Mouse (Mus musculus) liver, embryonic 12.5 days (tissue): ENCODE measurements around the gene Polr3b. TPM values are rescaled to one million over a fixed set of nuclear protein-coding genes. Genes with fewer than 3 reads are reported as not detected.

Source experiments
- ATAC-seq: fragments of 200-750 bp; cut with Nextera tagmentation; 2 replicates; pipeline ENCODE4 v1.8.0; 2017; ENCODE audit warnings: moderate number of reproducible peaks, mild to moderate bottlenecking, moderate library complexity
- H3K27ac ChIP-seq: fragments of 300-500 bp; sonication (generic); 2 replicates; pipeline ENCODE4 v1.5.1; 2016; ENCODE audit warnings: mild to moderate bottlenecking
- H3K27me3 ChIP-seq: fragments of 300-500 bp; sonication (generic); replicated peaks from 2 replicates; pipeline ENCODE4 v1.6.1; 2016; ENCODE audit warnings: mild to moderate bottlenecking, moderate library complexity
- H3K36me3 ChIP-seq: fragments of 300-500 bp; sonication (generic); 2 replicates; pipeline ENCODE4 v1.6.1; 2016; ENCODE audit warnings: mild to moderate bottlenecking, moderate library complexity
- H3K4me1 ChIP-seq: fragments of 300-500 bp; sonication (generic); 2 replicates; pipeline ENCODE4 v1.6.1; 2016
- H3K4me2 ChIP-seq: fragments of 300-500 bp; sonication (generic); 2 replicates; pipeline ENCODE4 v1.6.1; 2016; ENCODE audit warnings: mild to moderate bottlenecking, moderate library complexity
- H3K4me3 ChIP-seq: fragments of 300-500 bp; sonication (generic); 2 replicates; pipeline ENCODE4 v1.5.1; 2016; ENCODE audit warnings: mild to moderate bottlenecking, moderate library complexity
- H3K9ac ChIP-seq: fragments of 300-500 bp; sonication (generic); 2 replicates; pipeline ENCODE4 v1.6.1; 2016; ENCODE audit warnings: mild to moderate bottlenecking, moderate library complexity
- H3K9me3 ChIP-seq: fragments of 300-500 bp; sonication (generic); replicated peaks from 2 replicates; pipeline ENCODE4 v1.6.1; 2016; ENCODE audit warnings: mild to moderate bottlenecking, moderate library complexity
- WGBS: fragments of 180-500 bp; shearing (Covaris S2); methylation state at CpG from one replicate; pipeline ENCODE4 v1.1.7; 2016; ENCODE audit not compliant: insufficient replicate concordance; 5-methylcytosine and 5-hydroxymethylcytosine counted together
- polyA plus RNA-seq: library from polyadenylated mRNA; unstranded; fragments of >200 nt; fragmentation: Nextera tagmentation; extraction: Ambion mirVana; gene quantifications from 2 replicates; pipeline ENCODE4 v1.2.1, GENCODE M21; 2016

The Polr3b gene
- polyA plus RNA-seq, 1 experiment from 2014 or later: 9.9 TPM

- no peak for ATAC-seq
Observed at GRCm38 (mm10) chr10:84677871-84678270, 55.8 kb downstream of the Polr3b start.

GRCm38 (mm10) chr10:84678441-84678840 is 56.3 kb downstream of the Polr3b start:
- Histone ChIP-seq H3K27ac (no peak overlapping the region), H3K4me1 (no peaks in the 10 kb centered on the region), H3K36me3 (peaks cover 71% of the 10 kb centered on the region), H3K4me2 (no peak overlapping the region), H3K27me3 (no peaks in the 10 kb centered on the region), H3K9me3 (no peaks in the 10 kb centered on the region), H3K4me3 (no peak overlapping the region), H3K9ac (no peak overlapping the region)
- no peak for ATAC-seq
- WGBS: 77% methylated on average over 4 of the region's 4 CpGs

More at GRCm38 (mm10) chr10:84677871-84678270, 55.8 kb downstream of the Polr3b start:
- Histone ChIP-seq H3K9ac (no peak overlapping the region), H3K36me3 (peaks cover 77% of the 10 kb centered on the region), H3K4me2 (no peak overlapping the region), H3K27me3 (no peaks in the 10 kb centered on the region), H3K9me3 (no peaks in the 10 kb centered on the region), H3K4me3 (no peak overlapping the region), H3K27ac (no peak overlapping the region), H3K4me1 (no peaks in the 10 kb centered on the region)
- 83% methylated on average over 3 of the region's 3 CpGs for WGBS

GRCm38 (mm10) chr10:84685444-84686121 is 63.5 kb downstream of the Polr3b start:
- Histone ChIP-seq H3K27me3 (no peaks in the 10 kb centered on the region), H3K4me2 (no peak overlapping the region), H3K9me3 (no peaks in the 10 kb centered on the region), H3K36me3 (peaks cover 49% of the 10 kb centered on the region), H3K27ac (no peak overlapping the region), H3K4me1 (no peaks in the 10 kb centered on the region), H3K4me3 (no peak overlapping the region), H3K9ac (no peak overlapping the region)
- WGBS: 73% methylated on average over 8 of the region's 8 CpGs
- ATAC-seq: no peak

GRCm38 (mm10) chr10:84686122-84686497 is 64.0 kb downstream of the Polr3b start:
- Histone ChIP-seq H3K4me3 (no peak overlapping the region), H3K36me3 (peaks cover 48% of the 10 kb centered on the region), H3K4me2 (no peak overlapping the region), H3K27me3 (no peaks in the 10 kb centered on the region), H3K4me1 (no peaks in the 10 kb centered on the region), H3K27ac (no peak overlapping the region), H3K9me3 (no peaks in the 10 kb centered on the region), H3K9ac (no peak overlapping the region)
- ATAC-seq: no peak
- 66% methylated on average over 9 of the region's 9 CpGs for WGBS

GRCm38 (mm10) chr10:84686705-84687104 is 64.6 kb downstream of the Polr3b start:
- Histone ChIP-seq H3K4me2 (no peak overlapping the region), H3K36me3 (peaks cover 43% of the 10 kb centered on the region), H3K9me3 (no peaks in the 10 kb centered on the region), H3K27me3 (no peaks in the 10 kb centered on the region), H3K4me1 (no peaks in the 10 kb centered on the region), H3K4me3 (no peak overlapping the region), H3K27ac (no peak overlapping the region), H3K9ac (no peak overlapping the region)
- no peak for ATAC-seq
- 82% methylated on average over 4 of the region's 4 CpGs for WGBS

GRCm38 (mm10) chr10:84687736-84688135 is 65.6 kb downstream of the Polr3b start:
- H3K27ac ChIP-seq: no peak overlapping the region
- H3K4me3 ChIP-seq: no peak overlapping the region
- no peak overlapping the region for H3K4me2 ChIP-seq
- H3K36me3 ChIP-seq: peaks cover 39% of the 10 kb centered on the region
- H3K4me1 ChIP-seq: no peaks in the 10 kb centered on the region
- no peaks in the 10 kb centered on the region for H3K27me3 ChIP-seq
- no peak for ATAC-seq
- WGBS: 75% methylated on average over 4 of the region's 4 CpGs
- no peaks in the 10 kb centered on the region for H3K9me3 ChIP-seq
- no peak overlapping the region for H3K9ac ChIP-seq

- no peak overlapping the region for H3K4me2 ChIP-seq
- H3K36me3 ChIP-seq: peaks cover 36% of the 10 kb centered on the region
- no peak overlapping the region for H3K4me3 ChIP-seq
- no peak for ATAC-seq
- no peaks in the 10 kb centered on the region for H3K9me3 ChIP-seq
- WGBS: 79% methylated on average over 3 of the region's 3 CpGs
- H3K9ac ChIP-seq: no peak overlapping the region
- no peaks in the 10 kb centered on the region for H3K4me1 ChIP-seq
- H3K27me3 ChIP-seq: no peaks in the 10 kb centered on the region
- no peak overlapping the region for H3K27ac ChIP-seq
Observed at GRCm38 (mm10) chr10:84689846-84690245, 67.8 kb downstream of the Polr3b start.

GRCm38 (mm10) chr10:84690818-84691217 is 68.7 kb downstream of the Polr3b start:
- Histone ChIP-seq H3K27ac (no peak overlapping the region), H3K9ac (no peak overlapping the region), H3K27me3 (no peaks in the 10 kb centered on the region), H3K4me3 (no peak overlapping the region), H3K4me1 (no peaks in the 10 kb centered on the region), H3K9me3 (no peaks in the 10 kb centered on the region), H3K4me2 (no peak overlapping the region), H3K36me3 (peaks cover 28% of the 10 kb centered on the region)
- no peak for ATAC-seq
- 83% methylated on average over 4 of the region's 4 CpGs for WGBS

GRCm38 (mm10) chr10:84691692-84692091 is 69.6 kb downstream of the Polr3b start:
- ATAC-seq: no peak
- peaks cover 32% of the 10 kb centered on the region for H3K36me3 ChIP-seq
- WGBS: 63% methylated on average over 3 of the region's 3 CpGs

GRCm38 (mm10) chr10:84693841-84694638 is 71.9 kb downstream of the Polr3b start:
- WGBS: 73% methylated on average over 8 of the region's 8 CpGs
- Histone ChIP-seq H3K4me1 (peaks cover 6% of the 10 kb centered on the region; the same call in 1 of the 2 replicates), H3K9ac (no peak overlapping the region), H3K36me3 (peaks cover 41% of the 10 kb centered on the region), H3K4me3 (no peak overlapping the region), H3K27me3 (no peaks in the 10 kb centered on the region), H3K27ac (no peak overlapping the region), H3K9me3 (no peaks in the 10 kb centered on the region), H3K4me2 (no peak overlapping the region)
- no peak for ATAC-seq

More at GRCm38 (mm10) chr10:84691692-84692091, 69.6 kb downstream of the Polr3b start:
- no peak overlapping the region for H3K4me2 ChIP-seq
- no peak overlapping the region for H3K27ac ChIP-seq
- no peaks in the 10 kb centered on the region for H3K9me3 ChIP-seq
- no peaks in the 10 kb centered on the region for H3K27me3 ChIP-seq
- H3K9ac ChIP-seq: no peak overlapping the region
- H3K4me3 ChIP-seq: no peak overlapping the region
- no peaks in the 10 kb centered on the region for H3K4me1 ChIP-seq

- peak; percentile 95 for ATAC-seq
- H3K4me3 ChIP-seq: peak overlapping the region; percentile 12; the same call in 1 of the 2 replicates
- peak overlapping the region; percentile 61 for H3K9ac ChIP-seq
- H3K27ac ChIP-seq: peak overlapping the region; percentile 93
- peaks cover 66% of the 10 kb centered on the region for H3K36me3 ChIP-seq
- no peaks in the 10 kb centered on the region for H3K27me3 ChIP-seq
- H3K4me2 ChIP-seq: peak overlapping the region; percentile 59
- peaks cover 40% of the 10 kb centered on the region for H3K4me1 ChIP-seq
- H3K9me3 ChIP-seq: no peaks in the 10 kb centered on the region
- 60% methylated on average over 13 of the region's 13 CpGs for WGBS
Observed at GRCm38 (mm10) chr10:84700236-84700987, 78.3 kb downstream of the Polr3b start.

- H3K9me3 ChIP-seq: no peaks in the 10 kb centered on the region
- 61% methylated on average over 8 of the region's 8 CpGs for WGBS
- peak overlapping the region; percentile 59 for H3K4me2 ChIP-seq
- peak overlapping the region; percentile 93 for H3K27ac ChIP-seq
- peaks cover 69% of the 10 kb centered on the region for H3K36me3 ChIP-seq
- H3K4me3 ChIP-seq: no peak overlapping the region
- no peaks in the 10 kb centered on the region for H3K27me3 ChIP-seq
- peak; percentile 68 for ATAC-seq
- peaks cover 40% of the 10 kb centered on the region for H3K4me1 ChIP-seq
- peak overlapping the region; percentile 61; the same call in 1 of the 2 replicates for H3K9ac ChIP-seq
Observed at GRCm38 (mm10) chr10:84701110-84701509, 79.0 kb downstream of the Polr3b start.
